Mouse (Mus musculus): ENCODE measurements around the gene Gprc5c. TPM values are rescaled to one million over a fixed set of nuclear protein-coding genes. Genes with fewer than 3 reads are reported as not detected.

Gprc5c gene
- total RNA-seq, 2 experiments from 2014 or later = 11.9 to 12.1 TPM

DNA sequence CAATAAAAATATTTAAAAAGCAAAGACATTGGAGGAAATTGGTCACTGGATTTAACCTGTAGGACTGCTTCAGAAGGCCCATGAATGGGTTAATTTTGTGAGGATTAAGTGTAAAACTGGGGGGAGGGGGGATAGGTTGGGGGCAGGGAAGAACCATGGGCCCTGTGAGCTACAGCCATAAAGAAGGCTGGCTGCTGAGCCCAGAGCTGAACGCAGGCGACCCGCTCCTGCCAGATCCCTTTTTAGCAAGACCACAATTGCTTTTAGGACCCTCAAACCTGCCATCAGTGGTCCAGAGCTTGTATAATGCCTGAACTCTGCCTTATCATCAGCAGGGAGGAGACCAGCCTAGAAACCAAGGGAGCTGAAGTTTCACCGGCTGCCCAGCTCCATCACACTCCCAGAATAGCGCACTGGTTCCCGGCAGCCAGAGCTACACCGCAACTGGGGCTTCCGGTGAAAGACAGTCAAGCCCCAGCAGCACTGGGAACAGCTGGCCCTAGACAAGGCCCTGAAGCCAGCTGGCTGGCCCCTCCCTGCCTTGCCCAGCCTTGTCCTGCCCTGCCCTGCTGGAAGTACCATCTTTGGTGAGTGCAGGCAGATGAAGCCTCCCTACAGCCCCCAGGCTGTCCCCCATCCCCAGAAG, 7.0 kb upstream of the Gprc5c start:
- peak; percentile 71 for DNase-seq

DNA sequence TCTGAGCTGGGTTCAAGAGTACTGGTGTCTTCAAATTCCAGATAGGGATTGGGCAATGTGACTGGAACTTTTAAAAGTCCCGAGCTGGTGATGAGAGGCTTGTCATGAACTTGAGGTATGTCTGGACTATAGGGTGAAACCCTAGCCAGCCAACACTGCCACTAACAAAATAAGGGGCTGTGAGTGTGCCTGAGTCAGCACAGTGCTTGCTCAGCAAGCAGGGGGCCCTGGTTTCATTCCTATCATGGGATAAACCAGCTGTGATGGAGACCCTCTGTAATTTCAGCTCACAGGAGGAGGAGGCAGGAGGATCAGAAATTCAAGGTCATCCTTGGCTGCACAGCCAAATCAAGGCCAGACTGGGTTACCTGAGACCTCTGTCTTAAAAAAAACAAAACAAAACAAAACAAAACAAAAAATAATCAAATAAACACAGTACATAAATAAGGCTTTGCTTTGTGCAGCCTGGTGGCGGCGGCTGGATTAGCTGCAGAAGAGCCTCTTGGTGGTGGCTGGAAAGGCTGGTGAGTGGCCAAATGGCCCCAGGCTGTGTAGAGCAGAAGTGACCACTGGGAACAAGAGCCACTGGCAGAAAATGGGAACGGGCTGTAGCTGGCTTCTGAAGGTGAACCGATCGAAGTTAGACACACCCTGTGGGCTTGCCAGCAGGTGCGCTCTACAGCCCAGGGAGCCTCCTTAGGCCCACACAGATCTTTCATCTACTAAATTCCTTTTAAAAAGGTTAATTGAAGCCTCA, 6.3 kb upstream of the Gprc5c start:
- no peak for DNase-seq

DNA sequence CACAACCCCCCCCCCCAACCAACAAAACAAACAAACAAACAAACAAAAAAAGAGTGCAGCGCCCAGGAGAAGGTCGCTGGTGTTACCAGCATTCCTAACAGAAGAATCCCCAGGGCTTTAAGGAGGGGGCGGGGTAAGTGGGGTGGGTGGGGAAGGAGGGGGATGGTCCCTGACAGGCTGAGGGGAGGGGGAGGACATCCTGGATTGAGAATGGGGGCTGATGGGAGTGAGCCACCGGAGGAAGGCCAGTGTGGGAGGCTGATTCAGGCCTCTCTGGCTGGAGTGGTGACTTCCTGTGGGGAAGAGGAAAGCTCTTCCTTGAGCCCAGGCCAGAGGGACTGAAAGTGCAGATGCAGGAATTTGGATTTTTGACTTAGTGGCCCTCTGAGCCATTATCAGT, 4.6 kb upstream of the Gprc5c start:
- DNase-seq = no peak

DNA sequence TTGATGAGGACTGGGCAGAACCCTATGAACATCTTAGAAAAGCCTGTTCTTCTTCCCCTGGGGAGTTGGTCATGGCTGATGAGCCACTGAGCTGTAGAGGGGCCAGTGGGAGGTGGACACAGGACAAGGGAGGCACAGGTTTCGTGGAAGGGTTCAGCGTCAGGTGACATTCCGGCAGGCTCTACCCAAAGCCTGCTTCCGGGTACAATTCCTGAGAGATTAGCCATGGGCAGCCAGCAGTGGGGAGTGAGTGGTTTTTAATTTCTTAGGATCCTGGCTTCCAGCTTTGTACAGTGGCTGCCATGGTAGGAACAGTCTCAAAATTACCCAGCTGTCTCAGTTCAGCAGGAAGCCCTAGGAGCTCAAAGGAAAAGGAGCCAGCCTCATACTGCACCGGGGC, 3.9 kb upstream of the Gprc5c start:
- DNase-seq = no peak

DNA sequence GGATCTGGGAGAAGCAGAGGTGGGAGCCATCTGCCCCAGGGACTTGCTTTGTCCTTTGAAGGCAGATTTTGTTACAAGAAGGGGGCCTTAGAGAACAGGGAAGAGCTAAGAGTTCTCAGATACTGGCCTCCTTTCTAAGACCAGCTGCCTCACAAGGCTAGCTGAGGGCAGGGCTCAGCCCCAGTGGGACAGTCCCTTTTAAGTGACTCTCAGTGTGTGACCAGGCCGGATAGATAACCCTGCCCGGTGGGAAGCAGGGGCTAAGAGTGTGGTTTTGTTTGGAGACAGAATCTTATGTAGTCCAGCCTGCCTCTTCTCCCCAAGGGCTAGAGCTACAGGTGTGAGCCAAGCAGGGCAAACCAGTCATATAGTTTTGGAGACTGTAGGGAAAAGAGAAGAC, 1.4 kb upstream of the Gprc5c start:
- no peak for DNase-seq

DNA sequence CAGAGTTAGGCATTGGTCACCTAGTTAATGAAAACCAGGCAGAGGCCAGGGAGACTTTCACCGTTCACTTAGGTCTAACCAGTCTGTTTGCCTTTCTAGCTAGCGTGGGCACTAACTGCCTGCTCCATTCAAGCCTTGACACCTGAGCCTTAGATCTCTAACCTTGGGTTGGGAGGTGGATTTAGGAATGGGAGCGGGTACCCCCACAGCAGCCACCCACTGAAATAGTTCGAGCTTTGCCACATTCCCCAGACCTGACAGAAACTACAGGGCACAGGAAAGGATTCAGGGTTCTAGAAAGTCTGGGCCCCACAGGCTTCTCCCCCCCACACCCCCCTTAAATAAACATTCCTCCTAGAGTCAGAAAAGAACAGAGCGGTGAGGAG, 893 bp upstream of the Gprc5c start:
- no peak for DNase-seq

DNA sequence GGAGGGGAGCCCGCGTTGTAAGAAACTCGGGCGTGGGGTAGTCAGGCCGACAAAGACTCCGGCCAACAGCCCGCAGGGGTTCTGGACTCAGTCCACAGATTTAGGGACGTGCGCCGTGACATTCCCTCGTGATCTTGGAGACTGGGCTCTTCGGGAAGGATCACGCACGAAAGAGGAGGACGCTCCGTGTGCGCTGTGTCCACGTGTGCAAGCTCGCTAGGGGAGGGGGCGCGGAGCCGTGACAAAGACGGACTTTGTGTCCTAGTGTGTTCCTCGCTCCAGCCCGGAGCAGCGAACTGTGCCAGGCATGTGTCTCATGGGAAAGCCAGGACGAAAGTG, 286 bp downstream of the Gprc5c start:
- DNase-seq = no peak

DNA sequence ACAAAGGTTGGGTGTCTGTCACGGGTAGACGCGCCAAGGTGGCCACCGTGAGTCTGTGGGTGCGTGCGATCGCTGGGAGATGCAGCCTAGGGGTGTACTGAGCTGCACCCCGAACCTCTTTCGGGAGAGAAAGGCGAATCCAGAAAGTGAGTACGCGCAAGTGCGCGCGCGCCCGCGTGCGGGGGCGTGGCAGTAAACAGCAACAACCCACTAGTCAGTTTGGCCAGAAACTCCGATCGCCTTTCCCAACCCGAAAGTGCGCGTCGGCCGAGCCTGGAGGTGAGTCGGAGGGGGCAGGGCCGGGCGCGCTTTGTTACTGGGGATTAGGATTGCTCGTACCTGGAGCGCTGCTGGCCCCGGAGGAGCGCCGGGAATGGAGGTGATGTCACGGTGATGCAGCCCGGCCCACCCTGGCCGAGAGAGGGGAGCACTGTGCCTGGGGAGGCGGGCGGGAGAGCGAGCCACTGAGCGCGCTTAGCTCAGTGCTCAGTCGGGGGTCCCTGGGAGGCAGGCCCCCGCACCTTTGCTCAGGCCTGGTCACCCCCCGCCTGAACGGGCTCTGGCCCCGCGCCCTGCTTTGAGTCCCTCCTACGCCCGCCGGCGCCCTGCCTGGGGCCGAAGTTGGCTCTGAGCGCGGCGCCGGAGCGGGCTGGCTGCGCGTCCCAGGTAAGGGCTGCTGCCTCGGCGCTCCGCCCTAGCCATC, 807 bp downstream of the Gprc5c start:
- DNase-seq = peak; percentile 68

DNA sequence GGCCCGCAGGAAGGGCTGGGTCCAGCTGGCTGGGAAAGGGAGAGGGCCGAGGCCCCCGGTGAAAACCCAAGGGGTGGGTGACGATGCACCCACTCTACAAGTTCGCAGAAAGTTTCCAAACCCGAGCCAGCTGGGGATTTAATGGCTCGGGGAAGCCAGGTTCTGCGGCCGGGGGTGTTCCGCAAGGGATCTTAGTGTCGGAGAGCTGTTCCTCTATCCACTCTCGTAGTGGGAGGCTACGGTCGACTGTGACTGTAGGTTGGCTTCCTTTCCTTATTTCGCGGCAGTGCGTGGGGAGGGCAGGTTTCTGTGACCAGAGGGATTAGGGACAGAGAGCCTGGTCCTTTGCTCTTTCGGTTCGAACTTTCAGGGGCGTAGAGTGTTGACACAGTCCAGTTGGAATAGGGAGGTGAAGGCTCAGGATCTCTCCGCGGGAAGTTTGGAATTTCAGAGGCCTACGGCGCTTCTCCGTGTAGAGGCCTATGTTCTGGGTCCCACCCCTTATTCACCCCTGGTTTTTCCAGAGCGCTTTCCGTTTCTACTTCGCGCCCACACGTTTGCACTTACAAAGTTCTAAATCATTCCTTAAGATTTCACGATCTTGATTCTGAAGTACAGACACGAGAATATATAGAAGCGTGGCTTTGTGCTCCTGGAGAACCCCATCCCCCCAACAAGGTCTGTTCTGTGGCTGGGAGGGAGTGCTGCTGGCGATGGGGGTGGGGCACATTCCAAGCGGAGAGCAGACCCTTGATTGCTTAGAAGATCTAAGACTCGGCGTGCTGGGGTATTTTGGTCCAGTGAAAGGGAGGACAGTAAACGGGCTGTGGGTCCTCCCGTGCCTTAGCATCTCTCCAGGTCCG, 1.6 kb downstream of the Gprc5c start:
- DNase-seq = no peak

DNA sequence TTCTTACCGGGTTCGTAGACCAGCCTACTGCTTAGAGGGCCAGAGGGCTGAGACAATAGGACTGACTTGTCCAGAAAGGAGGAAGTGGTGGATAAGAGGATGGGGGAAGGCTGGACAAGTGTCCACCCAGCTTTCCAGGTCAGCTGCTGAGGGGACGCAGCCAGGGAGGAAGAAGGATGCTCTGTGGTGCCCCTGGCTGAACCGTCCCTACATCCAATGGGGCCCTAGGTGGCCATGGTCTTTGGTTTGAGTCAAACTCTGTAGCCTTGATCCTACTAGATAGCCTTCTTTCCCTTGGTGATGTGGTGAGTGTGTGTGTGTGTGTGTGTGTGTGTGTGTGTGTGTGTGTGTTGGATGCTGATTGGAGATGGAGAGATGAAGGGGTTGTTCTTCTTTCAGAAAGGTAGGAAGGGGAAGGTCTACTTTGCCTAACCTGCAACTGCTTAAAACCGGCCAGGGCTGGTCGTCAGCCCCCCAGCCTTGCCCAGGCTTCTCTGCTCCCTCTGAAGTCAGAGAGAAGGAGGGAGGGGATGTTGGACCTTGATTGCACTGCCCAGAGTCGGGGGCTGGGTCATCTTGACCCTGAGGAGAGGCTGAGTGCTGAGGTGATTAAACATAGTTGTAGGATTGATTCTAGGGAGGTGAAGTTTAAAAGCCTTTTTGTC, 2.4 kb downstream of the Gprc5c start:
- DNase-seq = no peak

DNA sequence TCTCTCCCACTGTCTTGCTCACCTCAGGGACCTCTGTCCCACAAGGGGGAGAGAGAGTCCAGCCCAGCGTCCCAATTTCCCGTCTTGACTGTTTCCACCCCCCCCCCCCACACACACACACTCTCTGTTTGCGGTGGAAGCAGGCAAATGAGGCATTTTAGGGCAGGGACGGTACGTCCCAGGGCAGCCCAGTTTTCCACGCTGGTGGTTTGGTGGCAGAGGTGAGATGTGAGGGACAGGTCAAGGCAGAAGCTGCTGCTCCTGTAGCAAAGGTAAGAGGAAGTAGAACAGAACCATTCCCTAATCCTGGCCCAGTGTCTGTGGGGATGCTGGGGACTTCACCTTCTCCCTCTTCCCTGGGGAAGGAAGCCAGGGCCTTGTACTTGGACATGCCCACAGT, 3.6 kb downstream of the Gprc5c start:
- no peak for DNase-seq

DNA sequence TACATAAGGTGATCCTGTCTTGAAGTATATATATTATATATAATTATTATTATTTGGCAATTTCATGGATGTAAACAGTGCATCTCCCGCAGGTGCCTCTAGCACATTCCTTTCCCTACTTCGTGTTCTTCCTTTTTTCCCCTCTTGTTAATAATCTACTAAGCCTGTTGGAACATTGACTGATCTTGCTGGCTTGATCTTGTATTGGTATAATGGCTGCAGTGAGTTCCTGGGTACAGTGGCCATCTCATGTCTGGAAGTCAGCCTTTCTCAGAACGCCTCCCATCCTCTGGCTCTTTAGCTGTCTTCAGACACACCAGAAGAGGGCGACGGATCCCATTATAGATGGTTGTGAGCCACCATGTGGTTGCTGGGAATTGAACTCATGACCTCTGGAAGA, 5.2 kb downstream of the Gprc5c start:
- no peak for DNase-seq

DNA sequence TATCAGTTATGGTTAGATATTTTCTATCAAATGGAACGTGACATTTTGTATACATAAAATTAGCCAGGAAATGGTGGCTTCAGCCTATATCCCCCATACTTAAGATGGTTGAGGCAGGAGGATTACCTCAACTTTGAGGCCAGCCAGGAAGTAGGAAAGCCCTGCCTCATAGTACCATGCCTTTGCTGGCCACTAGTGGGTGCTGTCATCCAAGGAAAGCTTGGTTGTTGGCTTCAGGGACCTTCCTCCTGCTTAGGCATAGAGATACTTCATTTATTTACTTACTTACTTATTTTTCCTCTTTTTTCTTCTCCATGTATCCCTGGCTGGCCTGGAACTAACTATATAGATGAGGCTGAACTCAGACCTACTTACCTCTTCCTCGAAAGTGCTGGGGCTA, 7.7 kb downstream of the Gprc5c start:
- DNase-seq = peak; percentile 41

DNA sequence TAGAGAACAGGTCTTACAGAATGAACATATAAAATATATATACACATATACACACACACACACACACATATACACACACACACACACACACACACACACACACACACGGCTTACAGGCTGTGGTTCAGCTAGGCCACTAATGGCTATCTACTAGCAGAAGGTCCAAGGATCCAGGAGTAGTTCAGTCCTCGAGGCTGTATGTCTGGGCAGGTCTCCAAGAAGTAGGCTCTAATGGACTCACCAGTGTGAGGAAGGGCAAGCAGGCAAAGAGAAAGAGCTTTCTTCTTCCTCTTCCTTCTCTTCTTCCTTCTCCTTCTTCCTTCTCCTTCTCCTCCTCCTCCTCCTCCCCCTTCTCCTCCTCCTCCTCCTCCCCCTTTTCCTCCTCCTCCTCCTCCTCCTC, 10.1 kb downstream of the Gprc5c start:
- no peak for DNase-seq

DNA sequence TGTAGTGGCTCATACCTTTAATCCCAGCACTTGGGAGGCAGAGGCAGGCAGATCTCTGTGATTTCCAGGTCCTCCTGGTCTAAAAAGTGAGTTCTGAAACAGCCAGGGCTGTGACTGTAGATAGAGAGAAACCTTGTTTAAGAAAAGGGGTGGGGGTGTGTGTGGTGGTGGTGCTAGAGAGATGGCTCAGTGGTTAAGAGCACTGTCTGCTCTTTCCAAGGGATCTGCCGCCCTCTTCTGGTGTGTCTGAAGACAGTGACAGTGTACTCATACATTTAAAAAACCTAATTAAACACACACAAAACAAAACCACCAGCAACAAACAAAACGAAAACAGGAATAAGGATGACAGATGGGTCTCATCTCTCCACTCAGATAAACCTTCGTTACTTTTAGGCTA, 11.7 kb downstream of the Gprc5c start:
- DNase-seq = no peak

DNA sequence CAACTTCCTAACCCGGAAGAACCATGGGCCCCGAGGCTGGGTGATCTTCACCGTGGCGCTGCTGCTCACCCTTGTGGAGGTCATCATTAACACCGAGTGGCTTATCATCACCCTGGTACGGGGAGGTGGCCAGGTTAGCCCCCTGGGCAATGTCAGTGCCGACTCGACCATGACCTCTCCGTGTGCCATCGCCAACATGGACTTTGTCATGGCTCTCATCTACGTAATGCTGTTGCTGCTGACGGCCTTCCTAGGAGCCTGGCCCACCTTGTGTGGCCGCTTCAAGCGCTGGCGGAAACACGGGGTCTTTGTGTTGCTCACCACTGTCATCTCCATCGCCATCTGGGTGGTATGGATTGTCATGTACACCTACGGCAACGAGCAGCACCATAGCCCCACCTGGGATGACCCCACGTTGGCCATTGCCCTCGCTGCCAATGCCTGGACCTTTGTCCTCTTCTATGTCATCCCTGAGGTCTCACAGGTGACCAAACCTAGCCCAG, 13.0 kb downstream of the Gprc5c start:
- no peak for DNase-seq

DNA sequence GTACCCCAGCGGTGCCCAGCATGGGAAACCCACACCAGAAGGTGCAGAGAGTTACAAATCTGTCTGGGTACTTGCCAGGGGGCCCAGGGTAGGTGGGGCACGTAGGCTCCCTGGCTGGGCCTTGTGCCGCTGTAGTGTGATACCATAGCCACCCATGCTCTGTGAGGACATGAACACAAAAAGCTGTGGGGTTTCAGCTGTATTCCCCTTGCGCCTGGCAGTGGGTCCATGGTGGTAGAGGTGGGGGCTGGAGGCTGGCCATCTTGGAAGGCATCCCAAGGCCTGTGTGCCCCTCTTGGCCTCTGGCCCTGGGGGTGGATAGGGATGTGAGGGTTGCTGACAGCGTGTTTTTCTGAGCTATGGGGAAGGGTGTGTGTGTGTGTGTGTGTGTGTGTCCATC, 15.0 kb downstream of the Gprc5c start:
- no peak for DNase-seq

DNA sequence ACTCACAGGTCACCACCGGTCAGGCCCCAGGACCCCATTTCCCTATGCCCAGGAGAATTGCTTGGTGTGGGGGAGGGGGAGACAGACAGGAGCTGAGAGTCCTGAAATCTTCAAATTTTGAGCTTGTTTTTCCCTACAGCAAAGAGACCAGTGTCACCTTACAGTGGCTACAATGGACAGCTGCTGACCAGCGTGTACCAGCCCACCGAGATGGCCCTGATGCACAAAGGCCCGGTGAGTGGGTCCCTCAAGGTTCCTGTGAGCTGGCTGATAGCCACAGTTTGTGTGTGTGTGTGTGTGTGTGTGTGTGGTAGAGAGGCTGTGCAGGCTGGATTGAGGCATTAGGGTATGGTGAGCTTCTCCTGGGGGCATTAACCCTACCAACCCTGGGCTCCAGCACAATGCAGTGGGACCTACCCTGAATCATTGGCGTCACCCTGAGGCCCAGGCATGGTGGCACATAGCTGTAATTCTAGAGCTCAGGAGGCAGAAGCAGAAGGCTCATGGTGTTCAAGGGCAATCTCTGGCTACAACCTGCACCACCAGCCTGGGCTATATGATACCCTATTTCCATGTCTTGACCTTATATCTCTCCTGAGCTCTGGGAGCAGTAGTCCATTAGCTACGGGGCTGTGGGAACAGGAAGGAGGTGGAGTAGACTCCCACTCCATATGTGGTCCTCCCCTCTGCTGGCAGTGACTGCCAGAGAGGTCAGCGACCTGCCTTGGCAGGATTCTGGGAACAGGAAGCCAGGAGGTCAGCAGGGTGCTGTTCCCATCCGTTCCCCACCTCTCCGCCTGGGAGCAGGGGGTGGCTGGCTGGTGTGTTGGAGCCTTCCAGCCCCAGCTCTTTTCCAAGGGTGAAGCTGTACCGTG, 15.8 kb downstream of the Gprc5c start:
- peak; percentile 67 for DNase-seq

DNA sequence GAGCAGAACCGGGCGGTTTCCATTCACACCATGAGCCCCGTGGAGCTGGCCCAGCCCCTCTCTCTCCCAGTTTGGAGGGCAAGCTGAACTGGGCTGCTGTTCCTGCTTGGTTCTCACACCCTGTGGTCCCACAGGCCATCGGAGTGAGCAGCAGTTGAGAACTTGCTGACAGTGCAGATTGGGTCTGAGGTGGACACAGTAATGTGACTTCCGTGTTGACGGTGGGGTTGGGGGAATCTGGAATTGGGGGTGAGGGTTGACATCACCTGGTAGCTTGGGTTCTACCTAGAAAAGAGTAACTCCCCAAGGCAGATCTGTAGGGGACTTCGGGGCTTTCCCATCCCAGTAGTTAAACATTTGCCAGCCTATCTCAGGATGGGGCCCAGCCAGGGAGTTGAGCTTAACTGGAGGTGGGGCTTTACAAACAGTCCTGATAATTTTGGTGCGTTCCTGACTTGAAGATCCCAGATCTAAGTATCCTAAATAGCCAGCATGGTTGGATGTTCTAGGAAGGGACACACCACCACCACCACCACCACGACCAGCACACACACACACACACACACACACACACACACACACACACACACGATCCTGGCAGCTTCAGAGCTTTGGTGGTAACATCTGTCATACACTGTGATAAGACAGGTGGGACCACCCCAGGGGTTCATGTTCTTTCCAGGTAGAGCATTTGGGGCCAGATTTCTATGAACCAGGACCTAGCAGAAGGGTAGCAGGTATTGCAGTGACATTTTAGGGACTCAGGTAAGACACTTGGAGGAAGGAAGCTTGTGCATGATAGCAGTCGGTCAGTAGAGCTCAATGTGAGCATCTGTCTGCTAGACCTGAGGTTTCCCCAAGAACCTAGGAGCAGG, 16.6 kb downstream of the Gprc5c start:
- DNase-seq = no peak

DNA sequence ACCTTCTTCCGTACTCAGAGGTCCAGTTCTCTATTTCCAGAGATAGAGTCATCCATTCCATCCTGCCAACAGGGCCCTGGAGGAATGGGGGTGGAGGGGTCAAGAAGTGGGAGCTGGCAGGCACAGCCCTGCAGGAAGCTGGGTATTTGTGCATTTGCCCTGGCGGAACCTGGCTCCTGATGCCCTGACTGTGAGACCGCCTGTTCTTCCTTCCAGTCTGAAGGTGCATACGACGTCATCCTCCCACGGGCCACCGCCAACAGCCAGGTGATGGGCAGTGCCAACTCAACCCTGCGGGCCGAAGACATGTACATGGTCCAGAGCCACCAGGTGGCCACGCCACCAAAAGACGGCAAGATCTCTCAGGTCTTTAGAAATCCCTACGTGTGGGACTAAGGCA, 17.3 kb downstream of the Gprc5c start:
- no peak for DNase-seq

Data from heart, postnatal 4 days (tissue).